Comparison of ENCODE assay signal across 8 mouse cellular contexts in the genomic region with DNA sequence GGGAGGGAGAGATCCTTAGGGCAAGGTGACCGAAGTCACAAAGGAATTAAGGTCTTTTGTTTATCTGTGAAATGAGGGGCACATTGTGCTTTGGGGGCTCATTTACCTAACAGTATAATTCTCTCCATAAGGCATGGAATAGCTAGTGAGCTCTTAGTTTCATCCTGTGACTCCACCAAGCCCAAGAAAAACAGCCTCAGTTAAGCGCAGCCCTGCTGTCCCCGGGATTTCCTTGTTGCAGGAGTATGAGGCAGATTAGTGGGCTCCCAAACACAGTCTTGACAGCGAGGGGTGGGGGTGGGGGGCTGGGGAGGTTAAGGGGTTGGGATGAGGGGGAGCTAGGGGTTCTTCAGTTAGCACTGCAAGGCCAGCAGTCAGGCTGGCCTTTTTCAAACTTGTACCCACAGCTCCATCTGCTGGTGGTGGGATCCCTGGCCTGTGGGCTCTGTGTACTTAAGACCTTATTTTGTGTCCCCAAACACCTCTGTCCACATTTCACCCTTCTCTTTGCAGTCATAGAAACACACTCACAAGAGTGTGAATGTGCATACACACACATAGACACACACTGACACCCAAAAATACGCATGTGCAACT.
A peak's percentile ranks its signal among the peaks of the same experiment; 100 is the strongest.
DNase-seq lines count a peak whose midpoint lies in the region; ATAC-seq and TF ChIP-seq lines count a peak whose summit lies in the region.

No protein-coding gene starts in this region.

- no peaks in the 10 kb centered on the region for H3K27me3 ChIP-seq in intestine, embryonic 15.5 days (replicated peaks)
- no peaks in the 10 kb centered on the region for H3K27me3 ChIP-seq in midbrain, embryonic 14.5 days (ENCODE audit: control insufficient read depth, insufficient read depth, low read length)

- ATAC-seq in intestine, embryonic 15.5 days: peak; percentile 65
- ATAC-seq in midbrain, embryonic 14.5 days (ENCODE audit: low FRiP score, low TSS enrichment): peak; percentile 57; the same call in 1 of the 2 replicates

- no peaks in the 10 kb centered on the region for H3K36me3 ChIP-seq in intestine, embryonic 15.5 days
- H3K36me3 ChIP-seq in midbrain, embryonic 14.5 days (ENCODE audit: control insufficient read depth, insufficient read depth, low read length): no peaks in the 10 kb centered on the region

- H3K4me2 ChIP-seq in intestine, embryonic 15.5 days (replicated peaks): no peak overlapping the region
- H3K4me2 ChIP-seq in midbrain, embryonic 14.5 days (ENCODE audit: low read length): no peak overlapping the region

- H3K4me1 ChIP-seq in intestine, embryonic 15.5 days (replicated peaks): no peaks in the 10 kb centered on the region
- 0 out of 2 replicates have a peak, but pooled peaks cover 3% of the 10 kb centered on the region for H3K4me1 ChIP-seq in midbrain, embryonic 14.5 days (ENCODE audit: control insufficient read depth, insufficient read depth, low read length)

- H3K4me3 ChIP-seq in intestine, embryonic 15.5 days (replicated peaks): no peak overlapping the region
- H3K4me3 ChIP-seq in left cerebral cortex, adult 2 months: no peak overlapping the region
- no peak overlapping the region for H3K4me3 ChIP-seq in midbrain, embryonic 14.5 days (replicated peaks; ENCODE audit: low read depth, low read length)

- peak; percentile 85 for TF ChIP-seq CTCF in left cerebral cortex, adult 2 months (IDR thresholded peaks at IDR 0.05)

- peak; percentile 27 to 82 for DNase-seq in adrenal gland, adult (ENCODE audit: inconsistent age in 2 of 2, low spot score in 1 of 2)
- no peak for DNase-seq in adrenal gland, postnatal 4 days (ENCODE audit: low spot score in 2 of 2)
- peak; percentile 88 to 92 for DNase-seq in cerebellum, postnatal 25 days
- peak; percentile 75 to 83 for DNase-seq in frontal cortex, postnatal 36 days (ENCODE audit: low spot score in 2 of 2)
- peak; percentile 68 to 74 for DNase-seq in left cerebral cortex, adult 2 months (ENCODE audit: extremely low spot score in 1 of 2, low spot score in 2 of 2)
- DNase-seq in midbrain, embryonic 14.5 days: peak; percentile 91
- DNase-seq in testis, postnatal 10 days (ENCODE audit: low spot score): peak; percentile 68

- H3K27ac ChIP-seq in intestine, embryonic 15.5 days: no peak overlapping the region
- H3K27ac ChIP-seq in left cerebral cortex, adult 2 months: no peak overlapping the region
- H3K27ac ChIP-seq in midbrain, embryonic 14.5 days (replicated peaks; ENCODE audit: low read depth, low read length): no peak overlapping the region

- WGBS in intestine, embryonic 15.5 days: 7% methylated on average over 5 of the region's 5 CpGs
- 5% methylated on average over 5 of the region's 5 CpGs for WGBS in midbrain, embryonic 14.5 days

- H3K9me3 ChIP-seq in intestine, embryonic 15.5 days: no peaks in the 10 kb centered on the region
- H3K9me3 ChIP-seq in midbrain, embryonic 14.5 days (ENCODE audit: control insufficient read depth, low read length): no peaks in the 10 kb centered on the region

- intact Hi-C loops in left cerebral cortex, adult 2 months (cut with DNase I): loop anchor here (1.0 to 5.0 kb wide), 5 partner anchors 47 to 1196 kb away; no protein-coding TSS in a partner anchor

- H3K9ac ChIP-seq in intestine, embryonic 15.5 days: no peak overlapping the region
- no peak overlapping the region for H3K9ac ChIP-seq in midbrain, embryonic 14.5 days (replicated peaks; ENCODE audit: low read length)

Comparison
In these comparisons a context has a peak if more than half of its experiments do, and no peak if none do; other contexts are left out.
1. DNase-seq: peak in adrenal gland, adult (2 of 2), cerebellum, postnatal 25 days (2 of 2), frontal cortex, postnatal 36 days (2 of 2), left cerebral cortex, adult 2 months (2 of 2), midbrain, embryonic 14.5 days (single experiment) and testis, postnatal 10 days (single experiment); none in adrenal gland, postnatal 4 days (0 of 2).